Mouse (Mus musculus): ENCODE results near the gene Gdf15. TPM values are rescaled to one million over a fixed set of nuclear protein-coding genes. Genes with fewer than 3 reads are reported as not detected.

The Gdf15 gene
- polyA plus RNA-seq, 1 experiment from 2014 or later = 3.1 TPM

GRCm38 (mm10) chr8:70628986-70629490 is 3.2 kb downstream of the Gdf15 start:
- Histone ChIP-seq H3K27me3 (ENCODE audit: control insufficient read depth, insufficient read depth, low read depth, low read length) (peaks cover 6% of the 10 kb centered on the region), H3K27ac (ENCODE audit: low read length) (no peak overlapping the region), H3K9me3 (replicated peaks; ENCODE audit: control insufficient read depth, low read length) (no peaks in the 10 kb centered on the region), H3K4me3 (ENCODE audit: low read depth, low read length) (peak overlapping the region; percentile 72), H3K9ac (ENCODE audit: low read depth, low read length) (peak overlapping the region; percentile 68), H3K4me2 (ENCODE audit: low read depth, low read length) (peak overlapping the region; percentile 88), H3K36me3 (ENCODE audit: control insufficient read depth, insufficient read depth) (no peaks in the 10 kb centered on the region), H3K4me1 (ENCODE audit: control insufficient read depth, low read depth, low read length) (peaks cover 32% of the 10 kb centered on the region)
- ATAC-seq (ENCODE audit: low read depth) = no peak
- 58% methylated on average over 7 of the region's 7 CpGs for WGBS (ENCODE audit: insufficient replicate concordance)

- ATAC-seq (ENCODE audit: low read depth) = no peak
- peaks cover 6% of the 10 kb centered on the region for H3K27me3 ChIP-seq (ENCODE audit: control insufficient read depth, insufficient read depth, low read depth, low read length)
- no peak overlapping the region for H3K9ac ChIP-seq (ENCODE audit: low read depth, low read length)
Measured at GRCm38 (mm10) chr8:70627041-70627440, 5.2 kb downstream of the Gdf15 start.

GRCm38 (mm10) chr8:70625104-70625503 is 7.2 kb downstream of the Gdf15 start:
- Histone ChIP-seq H3K36me3 (ENCODE audit: control insufficient read depth, insufficient read depth) (no peaks in the 10 kb centered on the region), H3K9me3 (replicated peaks; ENCODE audit: control insufficient read depth, low read length) (no peaks in the 10 kb centered on the region), H3K27ac (ENCODE audit: low read length) (no peak overlapping the region), H3K9ac (ENCODE audit: low read depth, low read length) (no peak overlapping the region), H3K4me3 (ENCODE audit: low read depth, low read length) (no peak overlapping the region), H3K27me3 (ENCODE audit: control insufficient read depth, insufficient read depth, low read depth, low read length) (no peaks in the 10 kb centered on the region), H3K4me2 (ENCODE audit: low read depth, low read length) (no peak overlapping the region), H3K4me1 (ENCODE audit: control insufficient read depth, low read depth, low read length) (peaks cover 48% of the 10 kb centered on the region)
- ATAC-seq (ENCODE audit: low read depth) = no peak
- WGBS (ENCODE audit: insufficient replicate concordance) = 26% methylated on average over 5 of the region's 5 CpGs

More at GRCm38 (mm10) chr8:70627041-70627440, 5.2 kb downstream of the Gdf15 start:
- H3K4me2 ChIP-seq (ENCODE audit: low read depth, low read length) = no peak overlapping the region
- H3K4me1 ChIP-seq (ENCODE audit: control insufficient read depth, low read depth, low read length) = peaks cover 46% of the 10 kb centered on the region
- H3K4me3 ChIP-seq (ENCODE audit: low read depth, low read length) = no peak overlapping the region
- H3K9me3 ChIP-seq (replicated peaks; ENCODE audit: control insufficient read depth, low read length) = no peaks in the 10 kb centered on the region
- H3K27ac ChIP-seq (ENCODE audit: low read length) = no peak overlapping the region
- 70% methylated on average over 5 of the region's 5 CpGs for WGBS (ENCODE audit: insufficient replicate concordance)
- H3K36me3 ChIP-seq (ENCODE audit: control insufficient read depth, insufficient read depth) = no peaks in the 10 kb centered on the region

- Histone ChIP-seq H3K27me3 (ENCODE audit: control insufficient read depth, insufficient read depth, low read depth, low read length) (no peaks in the 10 kb centered on the region), H3K27ac (ENCODE audit: low read length) (peak overlapping the region; percentile 91), H3K4me3 (ENCODE audit: low read depth, low read length) (peak overlapping the region; percentile 14; the same call in 1 of the 2 replicates), H3K4me1 (ENCODE audit: control insufficient read depth, low read depth, low read length) (peaks cover 67% of the 10 kb centered on the region), H3K9ac (ENCODE audit: low read depth, low read length) (peak overlapping the region; percentile 31; the same call in 1 of the 2 replicates), H3K4me2 (ENCODE audit: low read depth, low read length) (peak overlapping the region; percentile 25), H3K9me3 (replicated peaks; ENCODE audit: control insufficient read depth, low read length) (no peaks in the 10 kb centered on the region), H3K36me3 (ENCODE audit: control insufficient read depth, insufficient read depth) (no peaks in the 10 kb centered on the region)
- peak; percentile 78 for ATAC-seq (ENCODE audit: low read depth)
- WGBS (ENCODE audit: insufficient replicate concordance) = 9% methylated on average over 3 of the region's 3 CpGs
Measured at GRCm38 (mm10) chr8:70622220-70622619, 10.0 kb downstream of the Gdf15 start.

- no peaks in the 10 kb centered on the region for H3K9me3 ChIP-seq (replicated peaks; ENCODE audit: control insufficient read depth, low read length)
- H3K27ac ChIP-seq (ENCODE audit: low read length) = peak overlapping the region; percentile 86
- peak overlapping the region; percentile 25; the same call in 1 of the 2 replicates for H3K4me3 ChIP-seq (ENCODE audit: low read depth, low read length)
- peak overlapping the region; percentile 49 for H3K4me2 ChIP-seq (ENCODE audit: low read depth, low read length)
- no peaks in the 10 kb centered on the region for H3K27me3 ChIP-seq (ENCODE audit: control insufficient read depth, insufficient read depth, low read depth, low read length)
- 10% methylated on average over 9 of the region's 9 CpGs for WGBS (ENCODE audit: insufficient replicate concordance)
- peaks cover 66% of the 10 kb centered on the region for H3K4me1 ChIP-seq (ENCODE audit: control insufficient read depth, low read depth, low read length)
- no peak overlapping the region for H3K9ac ChIP-seq (ENCODE audit: low read depth, low read length)
- peak; percentile 84 for ATAC-seq (ENCODE audit: low read depth)
- no peaks in the 10 kb centered on the region for H3K36me3 ChIP-seq (ENCODE audit: control insufficient read depth, insufficient read depth)
Measured at GRCm38 (mm10) chr8:70618888-70619334, 13.3 kb downstream of the Gdf15 start.

GRCm38 (mm10) chr8:70617985-70618384 is 14.3 kb downstream of the Gdf15 start:
- Histone ChIP-seq H3K4me3 (ENCODE audit: low read depth, low read length) (peak overlapping the region; percentile 31), H3K9ac (ENCODE audit: low read depth, low read length) (peak overlapping the region; percentile 49), H3K36me3 (ENCODE audit: control insufficient read depth, insufficient read depth) (no peaks in the 10 kb centered on the region), H3K4me2 (ENCODE audit: low read depth, low read length) (peak overlapping the region; percentile 49), H3K4me1 (ENCODE audit: control insufficient read depth, low read depth, low read length) (peaks cover 57% of the 10 kb centered on the region), H3K9me3 (replicated peaks; ENCODE audit: control insufficient read depth, low read length) (no peaks in the 10 kb centered on the region), H3K27ac (ENCODE audit: low read length) (peak overlapping the region; percentile 57), H3K27me3 (ENCODE audit: control insufficient read depth, insufficient read depth, low read depth, low read length) (no peaks in the 10 kb centered on the region)
- WGBS (ENCODE audit: insufficient replicate concordance) = 21% methylated on average over 11 of the region's 11 CpGs
- no peak for ATAC-seq (ENCODE audit: low read depth)

GRCm38 (mm10) chr8:70616645-70617044 is 15.6 kb downstream of the Gdf15 start:
- peaks cover 49% of the 10 kb centered on the region for H3K4me1 ChIP-seq (ENCODE audit: control insufficient read depth, low read depth, low read length)
- WGBS (ENCODE audit: insufficient replicate concordance) = 30% methylated on average over 11 of the region's 11 CpGs
- H3K27ac ChIP-seq (ENCODE audit: low read length) = peak overlapping the region; percentile 33; the same call in 1 of the 2 replicates
- H3K9ac ChIP-seq (ENCODE audit: low read depth, low read length) = no peak overlapping the region
- H3K27me3 ChIP-seq (ENCODE audit: control insufficient read depth, insufficient read depth, low read depth, low read length) = no peaks in the 10 kb centered on the region
- peak overlapping the region; percentile 25; the same call in 1 of the 2 replicates for H3K4me3 ChIP-seq (ENCODE audit: low read depth, low read length)
- no peaks in the 10 kb centered on the region for H3K36me3 ChIP-seq (ENCODE audit: control insufficient read depth, insufficient read depth)
- no peaks in the 10 kb centered on the region for H3K9me3 ChIP-seq (replicated peaks; ENCODE audit: control insufficient read depth, low read length)
- no peak for ATAC-seq (ENCODE audit: low read depth)
- no peak overlapping the region for H3K4me2 ChIP-seq (ENCODE audit: low read depth, low read length)

- Histone ChIP-seq H3K9ac (ENCODE audit: low read depth, low read length) (no peak within 1 kb of the TSS), H3K4me2 (ENCODE audit: low read depth, low read length) (no peak within 1 kb of the TSS), H3K36me3 (ENCODE audit: control insufficient read depth, insufficient read depth) (no peaks in the 10 kb centered on the region), H3K27ac (ENCODE audit: low read length) (peak within 1 kb of the TSS; percentile 33), H3K4me1 (ENCODE audit: control insufficient read depth, low read depth, low read length) (peaks cover 49% of the 10 kb centered on the region), H3K4me3 (ENCODE audit: low read depth, low read length) (peak within 1 kb of the TSS; percentile 25; the same call in 1 of the 2 replicates), H3K9me3 (replicated peaks; ENCODE audit: control insufficient read depth, low read length) (no peaks in the 10 kb centered on the region), H3K27me3 (ENCODE audit: control insufficient read depth, insufficient read depth, low read depth, low read length) (no peaks in the 10 kb centered on the region)
- WGBS (ENCODE audit: insufficient replicate concordance) = 19% methylated on average over 3 of the region's 3 CpGs
- ATAC-seq (ENCODE audit: low read depth) = no peak
Measured at GRCm38 (mm10) chr8:70615894-70616293, 16.4 kb downstream of the Gdf15 start, which contains the start of gene Lrrc25. Gene Lrrc25 (plus strand): TSS chr8:70616155.

- H3K27ac ChIP-seq (ENCODE audit: low read length) = no peak overlapping the region
- 74% methylated on average over 8 of the region's 8 CpGs for WGBS (ENCODE audit: insufficient replicate concordance)
Measured at GRCm38 (mm10) chr8:70615281-70615680, 17.0 kb downstream of the Gdf15 start.

More at GRCm38 (mm10) chr8:70615281-70615680, 17.0 kb downstream of the Gdf15 start:
- Histone ChIP-seq H3K36me3 (ENCODE audit: control insufficient read depth, insufficient read depth) (no peaks in the 10 kb centered on the region), H3K9me3 (replicated peaks; ENCODE audit: control insufficient read depth, low read length) (no peaks in the 10 kb centered on the region), H3K4me2 (ENCODE audit: low read depth, low read length) (no peak overlapping the region), H3K4me3 (ENCODE audit: low read depth, low read length) (no peak overlapping the region), H3K4me1 (ENCODE audit: control insufficient read depth, low read depth, low read length) (peaks cover 49% of the 10 kb centered on the region), H3K27me3 (ENCODE audit: control insufficient read depth, insufficient read depth, low read depth, low read length) (no peaks in the 10 kb centered on the region), H3K9ac (ENCODE audit: low read depth, low read length) (no peak overlapping the region)
- ATAC-seq (ENCODE audit: low read depth) = no peak

All from liver, embryonic 16.5 days (tissue).